Mouse (Mus musculus) heart, embryonic 15.5 days (tissue): ENCODE data around the gene Atg16l2. TPM values are rescaled to one million over a fixed set of nuclear protein-coding genes. Genes with fewer than 3 reads are reported as not detected.

Source experiments
- ATAC-seq: fragments of 200-750 bp; cut with Nextera tagmentation; replicated peaks from 2 replicates; pipeline ENCODE4 v1.8.0; 2017; ENCODE audit warnings: low read depth, moderate TSS enrichment; ENCODE audit not compliant: insufficient number of reproducible peaks, insufficient read depth, low FRiP score
- H3K27ac ChIP-seq: fragments of 300-500 bp; sonication (generic); 2 replicates; pipeline ENCODE4 v1.5.1; 2015; ENCODE audit warnings: mild to moderate bottlenecking, inconsistent platforms
- H3K27me3 ChIP-seq: fragments of 300-500 bp; sonication (generic); 2 replicates; pipeline ENCODE4 v1.6.1; 2015; ENCODE audit warnings: inconsistent platforms
- H3K36me3 ChIP-seq: fragments of 300-500 bp; sonication (generic); 2 replicates; pipeline ENCODE4 v1.6.1; 2015; ENCODE audit warnings: mild to moderate bottlenecking, inconsistent platforms
- H3K4me1 ChIP-seq: fragments of 300-500 bp; sonication (generic); replicated peaks from 2 replicates; pipeline ENCODE4 v1.6.1; 2015; ENCODE audit warnings: inconsistent platforms
- H3K4me2 ChIP-seq: fragments of 300-500 bp; sonication (generic); 2 replicates; pipeline ENCODE4 v1.6.1; 2015; ENCODE audit warnings: inconsistent platforms, mild to moderate bottlenecking, moderate library complexity
- H3K4me3 ChIP-seq: fragments of 300-500 bp; sonication (generic); 2 replicates; pipeline ENCODE4 v1.5.1; 2015; ENCODE audit warnings: mild to moderate bottlenecking, inconsistent platforms
- H3K9ac ChIP-seq: fragments of 300-500 bp; sonication (generic); 2 replicates; pipeline ENCODE4 v1.6.1; 2015; ENCODE audit warnings: mild to moderate bottlenecking, inconsistent platforms
- H3K9me3 ChIP-seq: fragments of 300-500 bp; sonication (generic); replicated peaks from 2 replicates; pipeline ENCODE4 v1.6.1; 2016; ENCODE audit warnings: inconsistent platforms
- WGBS: fragments of 180-500 bp; shearing (Covaris S2); methylation state at CpG from one replicate; pipeline ENCODE4 v1.1.7; 2015; ENCODE audit warnings: mixed read lengths; 5-methylcytosine and 5-hydroxymethylcytosine counted together
- polyA plus RNA-seq: library from polyadenylated mRNA; unstranded; fragments of >200 nt; fragmentation: Nextera tagmentation; extraction: Ambion mirVana; gene quantifications from 2 replicates; pipeline ENCODE4 v1.2.1, GENCODE M21; 2015

Gene Atg16l2
- polyA plus RNA-seq, 1 experiment from 2014 or later, result 28.1 TPM

- Histone ChIP-seq H3K27ac (peak overlapping the region; percentile 100), H3K4me3 (peak overlapping the region; percentile 73), H3K9me3 (no peaks in the 10 kb centered on the region), H3K9ac (peak overlapping the region; percentile 80), H3K36me3 (no peaks in the 10 kb centered on the region), H3K4me1 (peaks cover 11% of the 10 kb centered on the region), H3K27me3 (no peaks in the 10 kb centered on the region), H3K4me2 (peak overlapping the region; percentile 71)
- WGBS, result 36% methylated on average over 5 of the region's 5 CpGs
- no peak for ATAC-seq
Observed at GRCm38 (mm10) chr7:101309985-101310326, 7.9 kb upstream of the Atg16l2 start.

GRCm38 (mm10) chr7:101306841-101307240, 4.8 kb upstream of the Atg16l2 start:
- Histone ChIP-seq H3K9ac (no peak overlapping the region), H3K4me1 (peaks cover 8% of the 10 kb centered on the region), H3K36me3 (no peaks in the 10 kb centered on the region), H3K4me3 (no peak overlapping the region), H3K27me3 (no peaks in the 10 kb centered on the region), H3K9me3 (no peaks in the 10 kb centered on the region), H3K4me2 (no peak overlapping the region), H3K27ac (no peak overlapping the region)
- WGBS, result 19% methylated on average over 2 of the region's 2 CpGs
- no peak for ATAC-seq

- WGBS, result 25% methylated on average over 7 of the region's 7 CpGs
- H3K9ac ChIP-seq, result peak overlapping the region; percentile 87; the same call in 1 of the 2 replicates
- peak overlapping the region; percentile 81 for H3K4me3 ChIP-seq
- peak overlapping the region; percentile 90 for H3K27ac ChIP-seq
- H3K4me1 ChIP-seq, result peaks cover 26% of the 10 kb centered on the region
- no peaks in the 10 kb centered on the region for H3K36me3 ChIP-seq
- no peaks in the 10 kb centered on the region for H3K9me3 ChIP-seq
- 0 out of 2 replicates have a peak, but pooled peaks cover 6% of the 10 kb centered on the region for H3K27me3 ChIP-seq
- peak overlapping the region; percentile 92 for H3K4me2 ChIP-seq
- ATAC-seq, result no peak
Observed at GRCm38 (mm10) chr7:101302691-101303090, 640 bp upstream of the Atg16l2 start.

- peak overlapping the region; percentile 81 for H3K4me3 ChIP-seq
- H3K9me3 ChIP-seq, result no peaks in the 10 kb centered on the region
- WGBS, result under 1% methylated on average over 30 of the region's 30 CpGs
- peak overlapping the region; percentile 90 for H3K27ac ChIP-seq
- peak overlapping the region; percentile 87 for H3K9ac ChIP-seq
- peaks cover 34% of the 10 kb centered on the region for H3K4me1 ChIP-seq
- peak overlapping the region; percentile 92 for H3K4me2 ChIP-seq
- ATAC-seq, result peak; percentile 0
- 0 out of 2 replicates have a peak, but pooled peaks cover 6% of the 10 kb centered on the region for H3K27me3 ChIP-seq
- H3K36me3 ChIP-seq, result no peaks in the 10 kb centered on the region
Observed at GRCm38 (mm10) chr7:101301361-101301880, 630 bp downstream of the Atg16l2 start.

DNA sequence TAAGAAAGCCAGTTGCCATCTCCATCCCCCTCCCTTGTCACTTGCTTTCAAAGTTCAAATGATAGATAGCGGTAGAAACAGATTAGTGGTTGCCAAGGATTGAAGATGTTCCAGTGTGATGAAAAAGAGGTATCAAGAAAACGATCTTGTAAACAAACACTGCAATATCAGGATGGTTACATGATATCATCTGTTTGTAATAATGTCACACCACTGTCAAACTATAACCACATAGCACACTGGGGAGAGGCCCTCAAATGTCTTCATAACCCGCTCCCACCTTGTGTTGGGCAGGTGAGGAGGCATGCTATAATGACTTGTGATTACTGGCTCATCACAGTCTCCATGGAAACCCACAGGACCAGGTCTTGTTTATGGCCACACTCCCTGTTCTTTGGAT, 3.7 kb downstream of the Atg16l2 start:
- no peak overlapping the region for H3K4me3 ChIP-seq
- no peak overlapping the region for H3K27ac ChIP-seq
- no peaks in the 10 kb centered on the region for H3K9me3 ChIP-seq
- H3K27me3 ChIP-seq, result 0 out of 2 replicates have a peak, but pooled peaks cover 6% of the 10 kb centered on the region
- no peak overlapping the region for H3K4me2 ChIP-seq
- H3K4me1 ChIP-seq, result peaks cover 37% of the 10 kb centered on the region
- ATAC-seq, result no peak
- 86% methylated on average over 3 of the region's 3 CpGs for WGBS
- peaks cover 4% of the 10 kb centered on the region; the same call in 1 of the 2 replicates for H3K36me3 ChIP-seq
- H3K9ac ChIP-seq, result no peak overlapping the region

DNA sequence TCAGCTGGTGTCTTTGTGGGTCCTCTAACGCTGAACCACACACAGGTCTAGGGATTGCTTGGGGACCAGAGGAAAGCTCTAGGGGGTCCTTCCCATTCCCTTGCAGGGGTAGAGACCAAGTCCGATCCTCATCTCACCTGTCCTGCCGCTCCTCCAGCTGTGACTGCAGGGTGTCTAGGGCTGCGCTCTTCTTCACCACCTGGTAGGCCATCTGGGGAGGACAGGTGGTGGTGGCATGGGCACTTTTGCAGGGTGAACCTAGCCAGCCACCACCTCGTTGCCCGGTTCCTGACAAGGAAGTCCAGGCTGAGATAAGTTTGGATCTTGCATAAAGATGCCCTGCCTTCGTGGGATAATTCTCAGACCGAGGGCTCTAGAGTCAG, 5.0 kb downstream of the Atg16l2 start:
- Histone ChIP-seq H3K4me2 (peak overlapping the region; percentile 66), H3K4me1 (peaks cover 31% of the 10 kb centered on the region), H3K27ac (no peak overlapping the region), H3K9me3 (no peaks in the 10 kb centered on the region), H3K9ac (peak overlapping the region; percentile 42), H3K4me3 (peak overlapping the region; percentile 35), H3K36me3 (peaks cover 7% of the 10 kb centered on the region; the same call in 1 of the 2 replicates), H3K27me3 (0 out of 2 replicates have a peak, but pooled peaks cover 6% of the 10 kb centered on the region)
- ATAC-seq, result no peak
- WGBS, result 41% methylated on average over 8 of the region's 8 CpGs

DNA sequence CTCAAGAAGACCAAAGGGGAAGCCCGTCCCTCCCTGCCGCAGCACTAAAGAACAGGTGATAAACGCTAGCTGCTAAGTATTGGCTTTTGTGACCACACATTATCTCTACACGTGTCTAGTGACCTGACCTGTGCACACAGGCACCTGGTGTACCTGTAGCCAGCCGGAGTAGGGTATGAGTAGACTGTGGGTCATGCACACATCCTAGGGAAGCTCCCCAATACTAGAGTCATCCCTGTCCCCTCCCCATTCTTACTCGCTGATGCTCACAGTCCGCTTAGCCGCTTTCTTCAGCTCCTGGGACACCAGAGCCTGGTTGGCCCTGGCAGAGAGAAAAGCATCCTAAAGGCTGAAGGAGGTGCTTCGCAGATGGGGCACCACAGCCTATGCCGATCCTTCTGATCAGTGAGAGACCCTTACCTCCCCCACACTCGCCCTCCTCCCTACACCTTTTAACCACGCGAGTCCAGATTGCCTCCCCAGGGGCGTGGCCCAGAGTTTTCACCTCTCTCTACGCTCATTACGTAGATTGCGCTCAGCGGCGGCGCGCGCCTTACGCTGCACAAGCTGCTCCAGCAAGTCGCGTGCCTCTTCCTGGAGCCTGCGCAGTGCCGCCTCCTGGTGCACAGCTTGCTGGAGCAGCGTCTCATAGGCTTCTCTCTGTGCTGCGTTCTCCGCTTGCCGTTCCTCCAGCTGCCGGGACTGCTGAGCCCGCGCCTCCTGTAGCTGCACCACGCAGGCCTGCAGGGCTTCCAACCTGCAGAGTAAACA, 5.6 kb downstream of the Atg16l2 start:
- peaks cover 29% of the 10 kb centered on the region for H3K4me1 ChIP-seq
- peaks cover 7% of the 10 kb centered on the region; the same call in 1 of the 2 replicates for H3K36me3 ChIP-seq
- no peak overlapping the region for H3K27ac ChIP-seq
- 12% methylated on average over 35 of the region's 35 CpGs for WGBS
- H3K4me2 ChIP-seq, result peak overlapping the region; percentile 66
- H3K9ac ChIP-seq, result peak overlapping the region; percentile 42
- H3K4me3 ChIP-seq, result peak overlapping the region; percentile 35
- peak; percentile 76 for ATAC-seq
- 0 out of 2 replicates have a peak, but pooled peaks cover 6% of the 10 kb centered on the region for H3K27me3 ChIP-seq
- H3K9me3 ChIP-seq, result no peaks in the 10 kb centered on the region

- no peaks in the 10 kb centered on the region for H3K9me3 ChIP-seq
- peaks cover 10% of the 10 kb centered on the region for H3K36me3 ChIP-seq
- no peak overlapping the region for H3K4me3 ChIP-seq
- H3K27me3 ChIP-seq, result 0 out of 2 replicates have a peak, but pooled peaks cover 6% of the 10 kb centered on the region
- no peak for ATAC-seq
- H3K27ac ChIP-seq, result no peak overlapping the region
- no peak overlapping the region for H3K4me2 ChIP-seq
- WGBS, result 56% methylated on average over 1 of the region's 1 CpGs
- peaks cover 19% of the 10 kb centered on the region for H3K4me1 ChIP-seq
- H3K9ac ChIP-seq, result no peak overlapping the region
Observed at GRCm38 (mm10) chr7:101295438-101295837, 6.6 kb downstream of the Atg16l2 start.

- Histone ChIP-seq H3K9ac (no peak overlapping the region), H3K27me3 (0 out of 2 replicates have a peak, but pooled peaks cover 3% of the 10 kb centered on the region), H3K27ac (no peak overlapping the region), H3K9me3 (no peaks in the 10 kb centered on the region), H3K4me3 (no peak overlapping the region), H3K36me3 (peaks cover 17% of the 10 kb centered on the region), H3K4me1 (peaks cover 11% of the 10 kb centered on the region), H3K4me2 (no peak overlapping the region)
- ATAC-seq, result no peak
- WGBS, result 56% methylated on average over 4 of the region's 4 CpGs
Observed at GRCm38 (mm10) chr7:101293611-101294010, 8.4 kb downstream of the Atg16l2 start.

- Histone ChIP-seq H3K27me3 (0 out of 2 replicates have a peak, but pooled peaks cover 3% of the 10 kb centered on the region), H3K9me3 (no peaks in the 10 kb centered on the region), H3K4me1 (peaks cover 11% of the 10 kb centered on the region), H3K4me2 (no peak overlapping the region), H3K4me3 (no peak overlapping the region), H3K9ac (no peak overlapping the region), H3K36me3 (peaks cover 17% of the 10 kb centered on the region), H3K27ac (no peak overlapping the region)
- ATAC-seq, result no peak
- WGBS, result 66% methylated on average over 4 of the region's 4 CpGs
Observed at GRCm38 (mm10) chr7:101293138-101293537, 8.9 kb downstream of the Atg16l2 start.

DNA sequence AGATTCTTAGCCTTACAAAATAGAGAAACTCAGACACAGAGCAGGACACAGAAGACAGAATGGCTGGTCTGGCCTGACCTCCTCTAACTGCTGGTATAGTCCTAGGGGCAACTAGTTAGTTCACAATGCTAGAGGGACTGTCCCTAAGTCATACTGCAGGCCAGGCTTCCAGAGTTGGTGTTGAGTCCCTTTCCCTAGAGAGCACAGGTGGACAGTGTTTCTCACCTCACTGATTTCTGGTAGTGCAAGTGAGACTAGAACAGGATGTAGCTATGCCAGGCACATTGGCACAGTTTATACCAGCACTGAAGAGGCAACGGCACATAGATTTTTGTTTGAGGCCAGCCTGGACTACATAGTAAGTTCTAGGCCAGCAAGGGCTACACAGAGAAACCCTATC, 9.4 kb downstream of the Atg16l2 start:
- Histone ChIP-seq H3K27me3 (0 out of 2 replicates have a peak, but pooled peaks cover under 1% of the 10 kb centered on the region), H3K9me3 (no peaks in the 10 kb centered on the region), H3K4me2 (no peak overlapping the region), H3K4me1 (peaks cover 11% of the 10 kb centered on the region), H3K27ac (no peak overlapping the region), H3K4me3 (no peak overlapping the region), H3K36me3 (peaks cover 17% of the 10 kb centered on the region), H3K9ac (no peak overlapping the region)
- ATAC-seq, result no peak
- WGBS, result 94% methylated on average over 1 of the region's 1 CpGs
